Mouse (Mus musculus): ENCODE results near the gene Isca2.
A peak's percentile ranks its signal among the peaks of the same experiment; 100 is the strongest.

The Isca2 gene

GRCm38 (mm10) chr12:84772726-84773441 is at the start of gene Isca2, which contains the start of gene Npc2:
TSS of gene Isca2 (plus strand) at chr12:84773251.
TSS of gene Npc2 (minus strand) at chr12:84773152.
- peak; percentile 99 for ATAC-seq (ENCODE audit: low TSS enrichment)

- no peak for ATAC-seq (ENCODE audit: low TSS enrichment)
These were observed 46.7 kb upstream of the Isca2 start for GRCm38 (mm10) chr12:84726391-84726790.

- ATAC-seq (ENCODE audit: low TSS enrichment) = no peak
These were observed 46.1 kb upstream of the Isca2 start for GRCm38 (mm10) chr12:84726986-84727385.

GRCm38 (mm10) chr12:84727434-84727833 is 45.6 kb upstream of the Isca2 start:
- no peak for ATAC-seq (ENCODE audit: low TSS enrichment)

GRCm38 (mm10) chr12:84728421-84728820 is 44.6 kb upstream of the Isca2 start:
- ATAC-seq (ENCODE audit: low TSS enrichment) = no peak

- ATAC-seq (ENCODE audit: low TSS enrichment) = no peak
These were observed 39.7 kb upstream of the Isca2 start for GRCm38 (mm10) chr12:84733366-84733765.

GRCm38 (mm10) chr12:84743496-84743895 is 29.6 kb upstream of the Isca2 start:
- no peak for ATAC-seq (ENCODE audit: low TSS enrichment)

- ATAC-seq (ENCODE audit: low TSS enrichment) = no peak
These were observed 27.4 kb upstream of the Isca2 start for GRCm38 (mm10) chr12:84745700-84746099.

GRCm38 (mm10) chr12:84748134-84748533 is 24.9 kb upstream of the Isca2 start:
- no peak for ATAC-seq (ENCODE audit: low TSS enrichment)

- ATAC-seq (ENCODE audit: low TSS enrichment) = no peak
These were observed 22.4 kb upstream of the Isca2 start for GRCm38 (mm10) chr12:84750661-84751060.

- ATAC-seq (ENCODE audit: low TSS enrichment) = no peak
These were observed 20.7 kb upstream of the Isca2 start for GRCm38 (mm10) chr12:84752131-84752977.

- 0 out of 2 replicates have a peak, but pooled peaks have one; percentile 28 for ATAC-seq (ENCODE audit: low TSS enrichment)
These were observed 17.9 kb upstream of the Isca2 start for GRCm38 (mm10) chr12:84755008-84755695.

- peak; percentile 92 for ATAC-seq (ENCODE audit: low TSS enrichment)
These were observed 17.0 kb upstream of the Isca2 start for GRCm38 (mm10) chr12:84756016-84756415.

GRCm38 (mm10) chr12:84759063-84759462 is 14.0 kb upstream of the Isca2 start:
- no peak for ATAC-seq (ENCODE audit: low TSS enrichment)

- ATAC-seq (ENCODE audit: low TSS enrichment) = no peak
These were observed 10.5 kb upstream of the Isca2 start for GRCm38 (mm10) chr12:84762532-84762931.

GRCm38 (mm10) chr12:84763577-84764218 is 9.4 kb upstream of the Isca2 start:
- no peak for ATAC-seq (ENCODE audit: low TSS enrichment)

GRCm38 (mm10) chr12:84764756-84765155 is 8.3 kb upstream of the Isca2 start:
- ATAC-seq (ENCODE audit: low TSS enrichment) = peak; percentile 41; the same call in 1 of the 2 replicates

GRCm38 (mm10) chr12:84765506-84765905 is 7.5 kb upstream of the Isca2 start:
- no peak for ATAC-seq (ENCODE audit: low TSS enrichment)

GRCm38 (mm10) chr12:84766113-84766735 is 6.8 kb upstream of the Isca2 start:
- ATAC-seq (ENCODE audit: low TSS enrichment) = no peak

GRCm38 (mm10) chr12:84767510-84767909 is 5.5 kb upstream of the Isca2 start:
- ATAC-seq (ENCODE audit: low TSS enrichment) = no peak

- no peak for ATAC-seq (ENCODE audit: low TSS enrichment)
These were observed 3.4 kb upstream of the Isca2 start for GRCm38 (mm10) chr12:84769624-84770023.
